Mouse (Mus musculus): ENCODE results near the gene Gm19935.

DNA sequence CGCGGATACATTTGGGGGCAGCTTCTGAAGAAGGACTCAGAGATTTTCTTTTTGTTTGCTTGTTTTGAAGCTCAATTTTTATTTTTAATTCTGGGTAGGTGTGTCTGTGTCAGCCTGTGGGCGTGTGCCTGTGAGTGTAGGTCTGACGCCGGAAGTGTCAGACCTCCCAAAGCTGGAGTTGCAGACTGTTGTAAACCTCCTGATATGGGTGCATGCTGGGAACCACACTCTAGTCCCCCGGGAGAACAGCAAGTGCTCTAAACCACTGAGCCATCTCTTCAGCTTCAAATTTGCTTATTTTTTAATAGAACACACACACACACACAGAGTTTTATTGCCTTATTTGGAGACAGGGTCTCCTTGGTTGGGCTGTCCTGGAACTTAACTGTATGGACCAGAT lies 25.9 kb upstream of the Gm19935 start:
- TF ChIP-seq POLR2A (IDR thresholded peaks at IDR 0.05; ENCODE audit: low read depth, low read length) (no peak), CTCF (IDR thresholded peaks at IDR 0.05; ENCODE audit: extremely low read depth, insufficient read depth, insufficient read length, insufficient replicate concordance) (no peak)
